Mouse (Mus musculus) small intestine, adult 2 months (tissue): ENCODE data around the gene Padi3. TPM values are rescaled to one million over a fixed set of nuclear protein-coding genes. Genes with fewer than 3 reads are reported as not detected.
A peak's percentile ranks its signal among the peaks of the same experiment; 100 is the strongest.

ENCODE experiments used
- H3K27ac ChIP-seq: fragments of 200-500 bp; 2 replicates; pipeline ENCODE4 v1.5.1; 2012; ENCODE audit warnings: low read depth, low read length, control low read depth, inconsistent platforms; ENCODE audit not compliant: insufficient read depth
- H3K27me3 ChIP-seq: fragments of 200-500 bp; 2 replicates; pipeline ENCODE4 v1.6.1; 2012; ENCODE audit warnings: mild to moderate bottlenecking, moderate library complexity, low read length, inconsistent platforms; ENCODE audit not compliant: control insufficient read depth, insufficient read depth
- H3K36me3 ChIP-seq: fragments of 200-500 bp; 2 replicates; pipeline ENCODE4 v1.6.1; 2012; ENCODE audit warnings: mild to moderate bottlenecking, low read length, control low read depth, inconsistent platforms; ENCODE audit not compliant: control insufficient read depth, insufficient read depth
- H3K4me1 ChIP-seq: fragments of 200-500 bp; 2 replicates; pipeline ENCODE4 v1.6.1; 2012; ENCODE audit warnings: low read length, inconsistent platforms, mixed read lengths; ENCODE audit not compliant: control insufficient read depth, insufficient read depth, insufficient read length
- H3K4me3 ChIP-seq: fragments of 200-500 bp; 2 replicates; pipeline ENCODE4 v1.5.1; 2012; ENCODE audit warnings: low read depth, mild to moderate bottlenecking, control low read depth, inconsistent platforms, low read length, moderate library complexity
- CTCF ChIP-seq: fragments of 200-500 bp; IDR thresholded peaks from 2 replicates; pipeline ENCODE4 v1.5.1; 2012; ENCODE audit warnings: low read depth, mild to moderate bottlenecking, control low read depth, inconsistent platforms, low read length, moderate library complexity, mixed read lengths; ENCODE audit not compliant: insufficient replicate concordance, insufficient read length; ENCODE audit errors: extremely low read depth
- POLR2A ChIP-seq: fragments of 200-500 bp; IDR thresholded peaks from 2 replicates; pipeline ENCODE4 v1.6.1; 2012; ENCODE audit warnings: low read depth, mild to moderate bottlenecking, control low read depth, inconsistent platforms, low read length, moderate library complexity
- WGBS: fragments of 180-500 bp; shearing (Covaris S2); methylation state at CpG from one replicate; pipeline ENCODE4 v1.1.7; 2018; 5-methylcytosine and 5-hydroxymethylcytosine counted together
- polyA plus RNA-seq: library from polyadenylated mRNA; depleted of rRNA; stranded (reverse); fragments of >200 nt; gene quantifications from 2 replicates; pipeline ENCODE4 v1.2.3, GENCODE M21; 2012; rRNA removed

Padi3 gene
- polyA plus RNA-seq, 1 experiment: not detected

- 72% methylated on average over 7 of the region's 7 CpGs for WGBS
- H3K36me3 ChIP-seq: no peaks in the 10 kb centered on the region
- TF ChIP-seq POLR2A: no peak
- TF ChIP-seq CTCF: no peak
- H3K4me3 ChIP-seq: no peak overlapping the region
- H3K27ac ChIP-seq: no peak overlapping the region
- peaks cover 3% of the 10 kb centered on the region for H3K4me1 ChIP-seq
- H3K27me3 ChIP-seq: no peaks in the 10 kb centered on the region
Observed at GRCm38 (mm10) chr4:140753366-140753765, 57.1 kb downstream of the Padi3 start.

- Histone ChIP-seq H3K27me3 (no peaks in the 10 kb centered on the region), H3K27ac (no peak overlapping the region), H3K4me3 (peak overlapping the region; percentile 33), H3K4me1 (peaks cover 3% of the 10 kb centered on the region), H3K36me3 (no peaks in the 10 kb centered on the region)
- WGBS: 4% methylated on average over 19 of the region's 19 CpGs
- TF ChIP-seq CTCF (no peak), POLR2A (no peak)
Observed at GRCm38 (mm10) chr4:140750328-140750727, 60.1 kb downstream of the Padi3 start.

GRCm38 (mm10) chr4:140747978-140748377 lies 62.5 kb downstream of the Padi3 start:
- Histone ChIP-seq H3K27me3 (no peaks in the 10 kb centered on the region), H3K4me3 (no peak overlapping the region), H3K4me1 (peaks cover 3% of the 10 kb centered on the region), H3K36me3 (no peaks in the 10 kb centered on the region), H3K27ac (no peak overlapping the region)
- no peak for TF ChIP-seq CTCF
- no peak for TF ChIP-seq POLR2A
- 37% methylated on average over 12 of the region's 12 CpGs for WGBS

GRCm38 (mm10) chr4:140744654-140745053 lies 65.8 kb downstream of the Padi3 start:
- Histone ChIP-seq H3K4me1 (no peaks in the 10 kb centered on the region), H3K4me3 (no peak overlapping the region)
- WGBS: 10% methylated on average over 3 of the region's 3 CpGs

GRCm38 (mm10) chr4:140743086-140743485 lies 67.4 kb downstream of the Padi3 start:
- Histone ChIP-seq H3K27ac (no peak overlapping the region), H3K36me3 (no peaks in the 10 kb centered on the region), H3K4me3 (no peak overlapping the region), H3K4me1 (no peaks in the 10 kb centered on the region), H3K27me3 (no peaks in the 10 kb centered on the region; the same call in 1 of the 2 replicates)
- 32% methylated on average over 4 of the region's 4 CpGs for WGBS
- no peak for TF ChIP-seq CTCF
- TF ChIP-seq POLR2A: no peak

More at GRCm38 (mm10) chr4:140744654-140745053, 65.8 kb downstream of the Padi3 start:
- Histone ChIP-seq H3K36me3 (no peaks in the 10 kb centered on the region), H3K27ac (no peak overlapping the region), H3K27me3 (no peaks in the 10 kb centered on the region; the same call in 1 of the 2 replicates)
- no peak for TF ChIP-seq POLR2A
- TF ChIP-seq CTCF: peak; percentile 33; the same call in 1 of the 2 replicates

GRCm38 (mm10) chr4:140742543-140742942 lies 67.9 kb downstream of the Padi3 start, which contains the start of gene Padi6:
Gene Padi6, minus strand, starts transcription at chr4:140742643.
- Histone ChIP-seq H3K27me3 (no peaks in the 10 kb centered on the region; the same call in 1 of the 2 replicates), H3K36me3 (no peaks in the 10 kb centered on the region), H3K4me1 (no peaks in the 10 kb centered on the region), H3K4me3 (no peak within 1 kb of the TSS), H3K27ac (no peak within 1 kb of the TSS)
- TF ChIP-seq CTCF (no peak), POLR2A (no peak)
- 61% methylated on average over 2 of the region's 2 CpGs for WGBS

GRCm38 (mm10) chr4:140741401-140741800 lies 69.0 kb downstream of the Padi3 start:
- H3K27ac ChIP-seq: no peak overlapping the region
- H3K4me3 ChIP-seq: no peak overlapping the region
- 61% methylated on average over 6 of the region's 6 CpGs for WGBS
- no peaks in the 10 kb centered on the region for H3K36me3 ChIP-seq
- no peaks in the 10 kb centered on the region for H3K4me1 ChIP-seq
- TF ChIP-seq CTCF (no peak), POLR2A (no peak)
- H3K27me3 ChIP-seq: no peaks in the 10 kb centered on the region; the same call in 1 of the 2 replicates

- 71% methylated on average over 11 of the region's 11 CpGs for WGBS
- TF ChIP-seq POLR2A (no peak), CTCF (no peak)
Observed at GRCm38 (mm10) chr4:140740655-140741054, 69.8 kb downstream of the Padi3 start.

More at GRCm38 (mm10) chr4:140740655-140741054, 69.8 kb downstream of the Padi3 start:
- Histone ChIP-seq H3K4me3 (no peak overlapping the region), H3K4me1 (no peaks in the 10 kb centered on the region), H3K36me3 (no peaks in the 10 kb centered on the region), H3K27me3 (no peaks in the 10 kb centered on the region; the same call in 1 of the 2 replicates), H3K27ac (no peak overlapping the region)

Other genes starting within 250 kb of the Padi3 start
- gene Arhgef10l, start 144.6 kb downstream of the Padi3 start, polyA plus RNA-seq: 10.4 and 14.2 TPM in 2 replicates
- 23.1 and 42.9 TPM in 2 replicates for gene Rcc2, start 110.1 kb downstream of the Padi3 start, polyA plus RNA-seq
- gene Padi6, start 68.0 kb downstream of the Padi3 start, polyA plus RNA-seq: not detected in 2 replicates
- 0.35 and 0.77 TPM in 2 replicates for gene Padi4, start 36.4 kb downstream of the Padi3 start, polyA plus RNA-seq
- 0.04 TPM in 1 of 2 replicates, not detected in the other for gene Padi1, start 35.1 kb upstream of the Padi3 start, polyA plus RNA-seq
- gene Padi2, start 95.7 kb upstream of the Padi3 start, polyA plus RNA-seq: 2.3 and 5.3 TPM in 2 replicates
- gene Sdhb, start 150.6 kb upstream of the Padi3 start, polyA plus RNA-seq: 304 and 515 TPM in 2 replicates
- 63.0 and 76.6 TPM in 2 replicates for gene Atp13a2, start 176.2 kb upstream of the Padi3 start, polyA plus RNA-seq
- 8.8 and 13.7 TPM in 2 replicates for gene Mfap2, start 199.8 kb upstream of the Padi3 start, polyA plus RNA-seq
- gene Crocc, start 249.9 kb upstream of the Padi3 start, polyA plus RNA-seq: 4.7 and 7.3 TPM in 2 replicates